Mouse (Mus musculus) layer of hippocampus, adult 2 months (tissue): ENCODE measurements around the gene Defa31. TPM values are rescaled to one million over a fixed set of nuclear protein-coding genes. Genes with fewer than 3 reads are reported as not detected.
"Not testable (repeated sequence)": the region's sequence is repeated elsewhere in the genome, so short reads cannot be mapped to it uniquely, and the experiment has no call there.

ENCODE experiments used
- DNase-seq, 2 experiments: peaks; one replicate each; pipeline ENCODE4 v3.0.0; 2022; ENCODE audit warnings: low spot score in 2 of 2
- H3K27ac ChIP-seq: fragments of 200-600 bp; 2 replicates; pipeline ENCODE4 v1.8.1; 2022
- H3K4me3 ChIP-seq: fragments of 200-600 bp; 2 replicates; pipeline ENCODE4 v1.8.1; 2022; ENCODE audit warnings: mild to moderate bottlenecking
- long read RNA-seq, 2 experiments: library from polyadenylated mRNA; stranded (forward); transcript quantifications; one replicate each; pipeline ENCODE4 v2.0.0; 2021; ENCODE audit warnings: borderline mapping rate in 2 of 2
- total RNA-seq, 2 experiments: library from RNA; stranded (reverse); gene quantifications; 2 replicates each; pipeline ENCODE4 v1.2.3; 2021

Gene Defa31
- total RNA-seq, result not detected
- long read RNA-seq, experiment 1, result 0 reads
- long read RNA-seq, experiment 2, result 0 reads

GRCm38 (mm10) chr8:21191314-21191713 lies at the start of gene Defa31:
Defa31 (plus strand) TSS chr8:21191614.
- not testable (repeated sequence) for H3K27ac ChIP-seq, DNase-seq, H3K4me3 ChIP-seq

- H3K4me3 ChIP-seq, DNase-seq, H3K27ac ChIP-seq: not testable (repeated sequence)
Observed at GRCm38 (mm10) chr8:21161977-21162376, 29.4 kb upstream of the Defa31 start, which contains the start of gene Defa22. Defa22 (plus strand) TSS chr8:21162277.

- H3K4me3 ChIP-seq, DNase-seq, H3K27ac ChIP-seq: not testable (repeated sequence)
Observed at GRCm38 (mm10) chr8:21201261-21201660, 9.8 kb downstream of the Defa31 start, which contains the start of gene Gm15293. Gm15293 (plus strand) TSS chr8:21201561.

Other genes with a start within 250 kb of the Defa31 start
- not detected for gene AY761185, start 246.9 kb upstream of the Defa31 start, total RNA-seq
- not detected for gene Defa21, start 166.1 kb upstream of the Defa31 start, total RNA-seq
- not detected for gene Defa23, start 136.6 kb upstream of the Defa31 start, total RNA-seq
- gene Defa35, start 126.6 kb upstream of the Defa31 start, total RNA-seq, result not detected
- gene Defa25, start 107.2 kb upstream of the Defa31 start, total RNA-seq, result not detected
- not detected for gene Gm14851, start 95.6 kb upstream of the Defa31 start, total RNA-seq
- gene Defa30, start 57.0 kb upstream of the Defa31 start, total RNA-seq, result not detected
- not detected for gene Defa22, start 29.3 kb upstream of the Defa31 start, total RNA-seq
- not detected for gene Gm15293, start 9.9 kb downstream of the Defa31 start, total RNA-seq
- gene Gm15292, start 58.1 kb downstream of the Defa31 start, total RNA-seq, result not detected
- not detected for gene Defa27, start 123.9 kb downstream of the Defa31 start, total RNA-seq
- not detected for gene Defa29, start 135.4 kb downstream of the Defa31 start, total RNA-seq
- not detected for gene Defa2, start 186.9 kb downstream of the Defa31 start, total RNA-seq
- gene Defa33, start 200.2 kb downstream of the Defa31 start, total RNA-seq, result not detected
- gene Defa36, start 235.8 kb downstream of the Defa31 start, total RNA-seq, result not detected